Mouse (Mus musculus) CH12.LX (cell line): ENCODE data around the gene Cdh23. TPM values are rescaled to one million over a fixed set of nuclear protein-coding genes. Genes with fewer than 3 reads are reported as not detected.

Source experiments
- DNase-seq: peaks from one replicate; pipeline ENCODE4 v3.0.0-alpha.2; 2013; ENCODE audit errors: extremely low read depth
- H3K27ac ChIP-seq: 2 replicates; pipeline ENCODE4 v1.5.1; 2012; ENCODE audit warnings: low read depth, mild to moderate bottlenecking, control low read depth, moderate library complexity; ENCODE audit not compliant: insufficient read depth
- H3K27me3 ChIP-seq: replicated peaks from 2 replicates; pipeline ENCODE3; 2012; ENCODE audit warnings: inconsistent platforms
- H3K36me3 ChIP-seq, 2 experiments: replicated peaks in 1 of 2; 2 replicates each; pipeline versions ENCODE3 to v1.6.1; 2012; ENCODE audit warnings: inconsistent platforms in 1 of 2, low read length in 1 of 2, mild to moderate bottlenecking in 1 of 2, mixed read lengths in 1 of 2, moderate library complexity in 1 of 2; ENCODE audit not compliant: control insufficient read depth in 1 of 2, insufficient read depth in 1 of 2
- H3K4me1 ChIP-seq, 2 experiments: 2 replicates each; pipeline ENCODE4 v1.6.1; 2012; ENCODE audit warnings: inconsistent platforms in 1 of 2, moderate library complexity in 1 of 2; ENCODE audit not compliant: insufficient read depth in 2 of 2, control insufficient read depth in 1 of 2
- H3K4me2 ChIP-seq: 2 replicates; pipeline ENCODE4 v1.6.1; 2012; ENCODE audit warnings: low read depth, mild to moderate bottlenecking, control low read depth; ENCODE audit not compliant: poor library complexity, insufficient read depth, severe bottlenecking
- H3K4me3 ChIP-seq, 3 experiments: fragments of 150-350 bp in 1 of 3; sonication (generic) in 1 of 3; replicated peaks in 1 of 3; 2 replicates each; pipeline versions ENCODE3 to v1.5.1; 2011 to 2012; ENCODE audit warnings: low read depth in 2 of 3, low read length in 2 of 3, mild to moderate bottlenecking in 2 of 3, moderate library complexity in 2 of 3, control low read depth in 1 of 3, improper control_type of control experiment in 1 of 3, inconsistent platforms in 1 of 3, mixed read lengths in 1 of 3; ENCODE audit not compliant: poor library complexity in 1 of 3
- H3K79me2 ChIP-seq: replicated peaks from 2 replicates; pipeline ENCODE4 v1.6.1; 2012; ENCODE audit warnings: mild to moderate bottlenecking, moderate library complexity; ENCODE audit not compliant: control insufficient read depth, poor library complexity, insufficient read depth, severe bottlenecking; ENCODE audit errors: extremely low read depth
- H3K9ac ChIP-seq: 2 replicates; pipeline ENCODE4 v1.6.1; 2012; ENCODE audit warnings: low read depth, mild to moderate bottlenecking, control low read depth, moderate library complexity; ENCODE audit not compliant: insufficient read depth
- H3K9me3 ChIP-seq: replicated peaks from 2 replicates; pipeline ENCODE3; 2012; ENCODE audit warnings: low read length, inconsistent platforms, mixed read lengths
- BHLHE40 ChIP-seq: IDR thresholded peaks from 2 replicates; pipeline ENCODE4 v1.6.1; 2011; ENCODE audit warnings: mild to moderate bottlenecking, low read depth, low read length, improper control_type of control experiment
- ETS1 ChIP-seq: conservative IDR thresholded peaks from 2 replicates; pipeline ENCODE4 v1.6.1; 2012; ENCODE audit warnings: low read depth, mild to moderate bottlenecking, inconsistent platforms, low read length, improper control_type of control experiment, moderate library complexity
- GABPA ChIP-seq: IDR thresholded peaks from 2 replicates; pipeline ENCODE4 v1.6.1; 2012; ENCODE audit warnings: low read depth, low read length, improper control_type of control experiment, inconsistent platforms; ENCODE audit not compliant: insufficient replicate concordance
- MAZ ChIP-seq: IDR thresholded peaks from 2 replicates; pipeline ENCODE4 v1.6.1; 2012; ENCODE audit warnings: low read depth, mild to moderate bottlenecking, inconsistent platforms, low read length, improper control_type of control experiment, moderate library complexity
- MEF2A ChIP-seq: IDR thresholded peaks from 2 replicates; pipeline ENCODE4 v1.6.1; 2014; ENCODE audit warnings: low read depth, mild to moderate bottlenecking, inconsistent platforms, low read length, improper control_type of control experiment, borderline replicate concordance
- NELFE ChIP-seq: IDR thresholded peaks from 2 replicates; pipeline ENCODE4 v1.6.1; 2011; ENCODE audit warnings: low read depth, low read length, improper control_type of control experiment
- NRF1 ChIP-seq: IDR thresholded peaks from 2 replicates; pipeline ENCODE4 v1.6.1; 2014; ENCODE audit warnings: low read depth, mild to moderate bottlenecking, inconsistent platforms, low read length, improper control_type of control experiment, moderate library complexity
- RCOR1 ChIP-seq: conservative IDR thresholded peaks from 2 replicates; pipeline ENCODE4 v1.6.1; 2012; ENCODE audit warnings: low read depth, mild to moderate bottlenecking, inconsistent platforms, low read length, improper control_type of control experiment
- SMC3 ChIP-seq: IDR thresholded peaks from 2 replicates; pipeline ENCODE4 v1.6.1; 2011; ENCODE audit warnings: low read depth, low read length, improper control_type of control experiment
- TBP ChIP-seq: conservative IDR thresholded peaks from 2 replicates; pipeline ENCODE4 v1.6.1; 2011; ENCODE audit warnings: low read depth, low read length, improper control_type of control experiment
- TCF12 ChIP-seq: IDR thresholded peaks from 2 replicates; pipeline ENCODE4 v1.6.1; 2014; ENCODE audit warnings: low read depth, mild to moderate bottlenecking, inconsistent platforms, low read length, improper control_type of control experiment
- ZMIZ1 ChIP-seq: IDR thresholded peaks from 2 replicates; pipeline ENCODE4 v1.6.1; 2012; ENCODE audit warnings: low read depth, mild to moderate bottlenecking, inconsistent platforms, low read length, improper control_type of control experiment
- ZNF384 ChIP-seq: IDR thresholded peaks from 2 replicates; pipeline ENCODE4 v1.6.1; 2012; ENCODE audit warnings: low read depth, low read length, improper control_type of control experiment, inconsistent platforms
- dilution Hi-C: fragments of 300-500 bp; cut with MboI; formaldehyde crosslinking; loops from 2 replicates; pipeline ENCODE4 v1.14.3; 2020; ENCODE audit warnings: low sequenced_read_pairs; ENCODE audit not compliant: extremely low pct_unique_long_range_greater_than_20kb, extremely low pct_ligation_motif_present
- in situ Hi-C: fragments of 300-500 bp; cut with MboI; formaldehyde crosslinking; loops from 3 replicates; pipeline ENCODE4 v1.14.3; 2019; ENCODE audit warnings: low sequenced_read_pairs, low pct_ligation_motif_present, low pct_unique_long_range_greater_than_20kb, mixed read lengths
- polyA plus RNA-seq: library from polyadenylated mRNA; unstranded; fragments of >175 nt; gene quantifications from 2 replicates; pipeline ENCODE4 v1.2.1, GENCODE M21; 2012; ENCODE audit warnings: low read depth; ENCODE audit not compliant: insufficient read length
- total RNA-seq, 2 experiments: library from RNA; depleted of rRNA; stranded (reverse); fragments of 300-350 nt in 1 of 2; fragments of >200 nt in 1 of 2; gene quantifications; 2 replicates each; pipeline ENCODE4 v1.2.3; 2012 to 2014

Cdh23 gene
- total and polyA plus RNA-seq, 3 experiments = 0.20 to 0.73 (median 0.30) TPM

GRCm38 (mm10) chr10:60395605-60396004 is 300.7 kb downstream of the Cdh23 start:
- Histone ChIP-seq H3K79me2 (no peaks in the 10 kb centered on the region; the same call in 1 of the 2 replicates), H3K4me1 (peaks cover 0 to 12% of the 10 kb centered on the region in 2 experiments; a peak in 3 of 4 replicates)
- TF ChIP-seq NRF1 = no peak
- TF ChIP-seq, all 38 proteins: peak for 0
- H3K4me2 ChIP-seq = no peak overlapping the region
- no peak overlapping the region for H3K4me3 ChIP-seq
- H3K9me3 ChIP-seq = no peaks in the 10 kb centered on the region
- in situ Hi-C loops (loop anchor here (25.0 kb wide), 1 partner anchor 483 kb away; no protein-coding TSS in a partner anchor), dilution Hi-C loops (no loop called here)
- no peak overlapping the region for H3K9ac ChIP-seq
- peaks cover 5 to 13% of the 10 kb centered on the region in 2 experiments for H3K36me3 ChIP-seq
- DNase-seq = no peak
- no peak overlapping the region for H3K27ac ChIP-seq
- peaks cover 1% of the 10 kb centered on the region for H3K27me3 ChIP-seq

GRCm38 (mm10) chr10:60394936-60395335 is 301.4 kb downstream of the Cdh23 start:
- no peak overlapping the region for H3K4me2 ChIP-seq
- H3K27me3 ChIP-seq = peaks cover 1% of the 10 kb centered on the region
- H3K27ac ChIP-seq = no peak overlapping the region
- dilution Hi-C loops = no loop called here
- TF ChIP-seq NELFE (no peak), GABPA (no peak), SMC3 (no peak), ZMIZ1 (no peak), BHLHE40 (no peak), RCOR1 (no peak), ETS1 (no peak), ZNF384 (no peak), MAZ (no peak), TBP (no peak), MEF2A (no peak), TCF12 (no peak)
- TF ChIP-seq, all 38 proteins: peak for 0
- Histone ChIP-seq H3K36me3 (peaks cover 5 to 13% of the 10 kb centered on the region in 2 experiments), H3K79me2 (no peaks in the 10 kb centered on the region; the same call in 1 of the 2 replicates), H3K4me1 (peaks cover 3 to 19% of the 10 kb centered on the region in 2 experiments), H3K9ac (no peak overlapping the region), H3K4me3 (no peak overlapping the region), H3K9me3 (no peaks in the 10 kb centered on the region)
- in situ Hi-C loops = loop anchor here (5.0 to 25.0 kb wide), 3 partner anchors 43 to 483 kb away; no protein-coding TSS in a partner anchor
- DNase-seq = no peak
